Mouse (Mus musculus): ENCODE measurements at regions not wholly inside any gene's neighbourhood (a gene's known extent, or its start where the extent isn't known, plus 50 kb on each side); places are given as distances from the start of the nearest gene placed in this dataset.

GRCm38 (mm10) chr14:86435345-86435744 lies 705.7 kb downstream of the Diaph3 start:
- H3K9me3 ChIP-seq, result no peaks in the 10 kb centered on the region
- no peak overlapping the region for H3K4me2 ChIP-seq
- H3K36me3 ChIP-seq, result no peaks in the 10 kb centered on the region
- no peaks in the 10 kb centered on the region for H3K27me3 ChIP-seq
- no peak overlapping the region for H3K4me3 ChIP-seq
- WGBS, result 52% methylated on average over 2 of the region's 2 CpGs
- H3K9ac ChIP-seq, result no peak overlapping the region
- no peaks in the 10 kb centered on the region for H3K4me1 ChIP-seq
- ATAC-seq (ENCODE audit: insufficient number of reproducible peaks, low FRiP score, low TSS enrichment, low read depth), result no peak
- no peak overlapping the region for H3K27ac ChIP-seq

GRCm38 (mm10) chr14:86431215-86431816 lies 709.7 kb downstream of the Diaph3 start:
- no peaks in the 10 kb centered on the region for H3K27me3 ChIP-seq
- 31% methylated on average over 6 of the region's 6 CpGs for WGBS
- H3K4me1 ChIP-seq, result no peaks in the 10 kb centered on the region
- H3K4me3 ChIP-seq, result no peak overlapping the region
- H3K9me3 ChIP-seq, result no peaks in the 10 kb centered on the region
- H3K36me3 ChIP-seq, result no peaks in the 10 kb centered on the region
- H3K4me2 ChIP-seq, result no peak overlapping the region
- no peak overlapping the region for H3K9ac ChIP-seq
- no peak overlapping the region for H3K27ac ChIP-seq
- ATAC-seq (ENCODE audit: insufficient number of reproducible peaks, low FRiP score, low TSS enrichment, low read depth), result no peak

- H3K4me3 ChIP-seq, result no peak overlapping the region
- no peaks in the 10 kb centered on the region for H3K9me3 ChIP-seq
- WGBS, result 43% methylated on average over 5 of the region's 5 CpGs
- ATAC-seq (ENCODE audit: insufficient number of reproducible peaks, low FRiP score, low TSS enrichment, low read depth), result no peak
- no peaks in the 10 kb centered on the region for H3K27me3 ChIP-seq
- no peaks in the 10 kb centered on the region for H3K36me3 ChIP-seq
- H3K27ac ChIP-seq, result no peak overlapping the region
- H3K4me2 ChIP-seq, result no peak overlapping the region
- no peak overlapping the region for H3K9ac ChIP-seq
- no peaks in the 10 kb centered on the region for H3K4me1 ChIP-seq
Measured at GRCm38 (mm10) chr14:86421881-86422280, 719.2 kb downstream of the Diaph3 start.

- 64% methylated on average over 3 of the region's 3 CpGs for WGBS
- H3K36me3 ChIP-seq, result no peaks in the 10 kb centered on the region
- no peak overlapping the region for H3K4me2 ChIP-seq
- H3K27ac ChIP-seq, result no peak overlapping the region
- no peak for ATAC-seq (ENCODE audit: insufficient number of reproducible peaks, low FRiP score, low TSS enrichment, low read depth)
- H3K9ac ChIP-seq, result no peak overlapping the region
- H3K9me3 ChIP-seq, result no peaks in the 10 kb centered on the region
- no peaks in the 10 kb centered on the region for H3K4me1 ChIP-seq
- no peaks in the 10 kb centered on the region for H3K27me3 ChIP-seq
- no peak overlapping the region for H3K4me3 ChIP-seq
Measured at GRCm38 (mm10) chr14:86419959-86420598, 721.0 kb downstream of the Diaph3 start.

GRCm38 (mm10) chr14:86396876-86397275 lies 744.2 kb downstream of the Diaph3 start:
- H3K9me3 ChIP-seq, result no peaks in the 10 kb centered on the region
- H3K36me3 ChIP-seq, result no peaks in the 10 kb centered on the region
- no peak overlapping the region for H3K4me2 ChIP-seq
- H3K27ac ChIP-seq, result no peak overlapping the region
- H3K9ac ChIP-seq, result no peak overlapping the region
- peaks cover 15% of the 10 kb centered on the region for H3K4me1 ChIP-seq
- H3K4me3 ChIP-seq, result no peak overlapping the region
- no peaks in the 10 kb centered on the region for H3K27me3 ChIP-seq
- ATAC-seq (ENCODE audit: insufficient number of reproducible peaks, low FRiP score, low TSS enrichment, low read depth), result no peak
- WGBS, result 93% methylated on average over 3 of the region's 3 CpGs

GRCm38 (mm10) chr14:86395951-86396361 lies 745.1 kb downstream of the Diaph3 start:
- 0 out of 2 replicates have a peak overlapping the region, but pooled peaks have one; percentile 24 for H3K4me2 ChIP-seq
- H3K36me3 ChIP-seq, result no peaks in the 10 kb centered on the region
- no peak overlapping the region for H3K4me3 ChIP-seq
- 19% methylated on average over 9 of the region's 9 CpGs for WGBS
- ATAC-seq (ENCODE audit: insufficient number of reproducible peaks, low FRiP score, low TSS enrichment, low read depth), result no peak
- peaks cover 15% of the 10 kb centered on the region for H3K4me1 ChIP-seq
- H3K9ac ChIP-seq, result no peak overlapping the region
- no peak overlapping the region for H3K27ac ChIP-seq
- H3K9me3 ChIP-seq, result no peaks in the 10 kb centered on the region
- no peaks in the 10 kb centered on the region for H3K27me3 ChIP-seq

- Histone ChIP-seq H3K36me3 (no peaks in the 10 kb centered on the region), H3K27ac (no peak overlapping the region), H3K9me3 (no peaks in the 10 kb centered on the region), H3K9ac (no peak overlapping the region), H3K4me1 (peaks cover 15% of the 10 kb centered on the region), H3K27me3 (no peaks in the 10 kb centered on the region), H3K4me3 (no peak overlapping the region), H3K4me2 (peak overlapping the region; percentile 24; the same call in 1 of the 2 replicates)
- WGBS, result 10% methylated on average over 10 of the region's 10 CpGs
- no peak for ATAC-seq (ENCODE audit: insufficient number of reproducible peaks, low FRiP score, low TSS enrichment, low read depth)
Measured at GRCm38 (mm10) chr14:86395531-86395930, 745.5 kb downstream of the Diaph3 start.

GRCm38 (mm10) chr14:86395068-86395467 lies 746.0 kb downstream of the Diaph3 start:
- Histone ChIP-seq H3K4me3 (no peak overlapping the region), H3K9me3 (no peaks in the 10 kb centered on the region), H3K36me3 (no peaks in the 10 kb centered on the region), H3K4me2 (no peak overlapping the region), H3K9ac (no peak overlapping the region), H3K27ac (no peak overlapping the region), H3K4me1 (peaks cover 15% of the 10 kb centered on the region), H3K27me3 (no peaks in the 10 kb centered on the region)
- no peak for ATAC-seq (ENCODE audit: insufficient number of reproducible peaks, low FRiP score, low TSS enrichment, low read depth)
- WGBS, result 54% methylated on average over 7 of the region's 7 CpGs

- Histone ChIP-seq H3K9me3 (no peaks in the 10 kb centered on the region), H3K9ac (no peak overlapping the region), H3K27me3 (no peaks in the 10 kb centered on the region), H3K4me1 (no peaks in the 10 kb centered on the region), H3K27ac (no peak overlapping the region), H3K36me3 (no peaks in the 10 kb centered on the region), H3K4me2 (no peak overlapping the region), H3K4me3 (no peak overlapping the region)
- no peak for ATAC-seq (ENCODE audit: insufficient number of reproducible peaks, low FRiP score, low TSS enrichment, low read depth)
- WGBS, result 52% methylated on average over 6 of the region's 6 CpGs
Measured at GRCm38 (mm10) chr14:86385136-86385535, 755.9 kb downstream of the Diaph3 start.

- no peak overlapping the region for H3K27ac ChIP-seq
- H3K4me2 ChIP-seq, result no peak overlapping the region
- 91% methylated on average over 2 of the region's 2 CpGs for WGBS
- H3K9ac ChIP-seq, result no peak overlapping the region
- 0 out of 2 replicates have a peak, but pooled peaks have one; percentile 48 for ATAC-seq (ENCODE audit: insufficient number of reproducible peaks, low FRiP score, low TSS enrichment, low read depth)
- H3K27me3 ChIP-seq, result no peaks in the 10 kb centered on the region
- no peaks in the 10 kb centered on the region for H3K4me1 ChIP-seq
- H3K36me3 ChIP-seq, result no peaks in the 10 kb centered on the region
- no peaks in the 10 kb centered on the region for H3K9me3 ChIP-seq
- no peak overlapping the region for H3K4me3 ChIP-seq
Measured at GRCm38 (mm10) chr14:86365032-86365431, 776.0 kb downstream of the Diaph3 start.

- H3K36me3 ChIP-seq, result no peaks in the 10 kb centered on the region
- H3K9ac ChIP-seq, result no peak overlapping the region
- no peaks in the 10 kb centered on the region for H3K9me3 ChIP-seq
- H3K4me1 ChIP-seq, result no peaks in the 10 kb centered on the region
- 27% methylated on average over 7 of the region's 7 CpGs for WGBS
- no peak for ATAC-seq (ENCODE audit: insufficient number of reproducible peaks, low FRiP score, low TSS enrichment, low read depth)
- no peak overlapping the region for H3K27ac ChIP-seq
- H3K27me3 ChIP-seq, result no peaks in the 10 kb centered on the region
- no peak overlapping the region for H3K4me2 ChIP-seq
- H3K4me3 ChIP-seq, result no peak overlapping the region
Measured at GRCm38 (mm10) chr14:86360423-86361059, 780.5 kb downstream of the Diaph3 start.

GRCm38 (mm10) chr14:86358584-86358983 lies 782.5 kb downstream of the Diaph3 start:
- H3K36me3 ChIP-seq, result no peaks in the 10 kb centered on the region
- no peak for ATAC-seq (ENCODE audit: insufficient number of reproducible peaks, low FRiP score, low TSS enrichment, low read depth)
- no peaks in the 10 kb centered on the region for H3K27me3 ChIP-seq
- WGBS, result 70% methylated on average over 6 of the region's 6 CpGs
- H3K4me1 ChIP-seq, result no peaks in the 10 kb centered on the region
- no peak overlapping the region for H3K4me3 ChIP-seq
- H3K4me2 ChIP-seq, result no peak overlapping the region
- H3K27ac ChIP-seq, result no peak overlapping the region
- no peaks in the 10 kb centered on the region for H3K9me3 ChIP-seq
- no peak overlapping the region for H3K9ac ChIP-seq

Data from limb, embryonic 15.5 days (tissue).